Mouse (Mus musculus): ENCODE results near the gene Slc35b4. TPM values are rescaled to one million over a fixed set of nuclear protein-coding genes. Genes with fewer than 3 reads are reported as not detected.

Slc35b4 gene
- total RNA-seq, 2 experiments from 2014 or later: 26.9 to 35.9 TPM

DNA sequence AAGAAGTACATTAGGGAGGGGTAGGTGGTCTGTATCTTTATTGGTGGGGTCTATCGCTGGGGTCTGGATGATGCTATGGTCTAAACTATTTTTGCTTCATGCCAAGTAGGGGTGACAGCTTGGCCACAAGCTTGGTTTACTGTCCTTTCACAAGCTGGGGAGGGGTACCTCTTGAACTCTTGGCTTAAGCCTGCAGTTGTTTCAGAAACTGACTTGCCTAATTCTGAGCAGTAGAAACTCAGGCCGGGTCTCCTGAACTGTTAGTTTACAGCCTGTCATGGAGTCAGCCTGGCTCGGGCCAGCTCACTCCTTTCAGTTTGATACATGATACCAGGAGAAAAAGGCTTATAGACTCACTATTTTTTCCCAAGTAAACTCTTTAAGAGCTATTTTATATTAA lies 38.5 kb downstream of the Slc35b4 start:
- no peak for DNase-seq (ENCODE audit: low spot score in 2 of 2)

DNA sequence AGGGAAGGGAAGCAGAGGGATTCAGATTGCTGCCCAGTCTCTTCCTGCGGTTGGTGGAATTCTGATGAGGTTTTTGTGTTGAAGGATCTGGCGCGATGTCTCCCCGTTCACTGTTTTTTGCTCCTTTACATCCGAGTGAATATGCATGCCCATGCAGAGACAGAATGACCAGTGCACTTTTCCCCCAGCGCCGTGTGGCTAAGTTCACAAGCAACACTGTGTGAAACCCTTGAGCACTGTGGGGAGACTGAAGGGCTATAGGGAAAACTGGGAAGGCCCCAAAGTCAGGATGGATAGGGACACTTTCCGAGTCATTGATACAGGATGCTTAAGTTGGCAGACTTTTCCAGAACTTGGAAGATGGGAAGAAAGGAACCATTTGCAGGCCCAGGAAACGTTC lies 44.5 kb downstream of the Slc35b4 start:
- DNase-seq (ENCODE audit: low spot score in 2 of 2): no peak

DNA sequence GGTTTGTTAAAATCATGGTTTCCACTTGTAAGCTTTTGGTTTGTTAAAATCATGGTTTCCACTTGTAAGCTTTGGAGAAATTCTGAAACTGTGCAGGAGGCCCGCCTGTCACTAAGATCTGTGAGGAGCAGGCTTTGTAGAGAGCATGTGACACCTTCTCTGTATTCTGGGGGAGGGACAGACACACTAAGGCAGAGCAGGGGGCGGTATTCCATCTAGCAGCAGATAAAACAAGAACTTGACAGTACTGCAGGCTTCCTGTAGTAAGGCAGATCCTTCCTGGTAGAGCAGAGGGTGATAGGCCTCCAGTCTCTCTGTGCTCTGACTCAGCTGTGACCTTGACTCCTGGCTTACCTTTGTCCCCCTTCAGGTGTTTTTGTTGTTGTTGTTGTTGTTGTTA lies 47.6 kb downstream of the Slc35b4 start:
- no peak for DNase-seq (ENCODE audit: low spot score in 2 of 2)

DNA sequence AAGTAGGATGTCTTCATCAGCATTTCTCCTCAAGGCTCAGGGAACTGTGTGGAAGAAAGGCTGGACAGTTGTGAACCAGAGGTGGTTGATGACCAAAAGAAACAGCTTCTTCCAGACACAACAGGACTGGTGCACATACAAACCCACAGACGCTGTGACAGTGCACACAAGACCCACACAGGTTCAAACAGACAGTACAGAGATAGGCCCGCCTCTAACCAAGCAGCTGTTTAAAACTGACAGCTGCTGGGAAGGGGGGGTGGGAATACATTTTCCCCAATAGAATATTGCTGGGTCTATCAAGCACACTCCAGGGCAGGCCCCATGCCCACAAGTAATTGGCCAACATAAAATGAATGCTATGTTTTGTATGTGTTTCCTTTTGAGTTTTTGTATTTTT lies 52.5 kb downstream of the Slc35b4 start:
- DNase-seq (ENCODE audit: low spot score in 2 of 2): no peak

DNA sequence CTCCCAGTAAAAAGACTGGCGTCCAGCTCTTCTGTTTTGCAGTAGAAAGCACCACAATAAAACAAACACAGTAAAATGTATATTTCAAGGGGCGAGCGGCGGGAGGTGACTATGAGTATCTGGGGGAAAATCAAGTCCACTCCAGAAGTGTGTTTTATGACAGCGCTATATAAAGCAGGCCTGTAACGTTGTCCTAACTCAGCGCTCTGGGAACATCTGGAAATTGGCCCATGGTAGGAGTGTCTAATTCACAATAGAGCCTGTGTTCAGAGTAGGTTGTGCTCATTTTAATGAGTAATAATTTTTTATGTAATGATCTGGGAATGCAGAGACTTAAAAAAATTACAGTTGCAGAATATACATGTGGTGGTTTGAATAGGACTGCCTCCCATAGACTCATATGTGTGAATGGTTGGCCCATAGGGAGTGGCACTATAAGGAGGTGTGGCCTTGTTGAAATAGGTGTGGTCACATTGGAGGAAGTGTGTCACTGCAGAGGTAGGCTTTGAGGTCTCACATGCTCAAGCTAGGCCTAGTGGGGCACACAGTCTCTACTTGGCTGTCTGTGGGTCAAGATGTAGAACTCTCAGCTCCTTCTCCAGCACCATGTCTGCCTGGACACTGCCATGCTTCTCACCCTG lies 60.0 kb downstream of the Slc35b4 start:
- DNase-seq (ENCODE audit: low spot score in 2 of 2): no peak

DNA sequence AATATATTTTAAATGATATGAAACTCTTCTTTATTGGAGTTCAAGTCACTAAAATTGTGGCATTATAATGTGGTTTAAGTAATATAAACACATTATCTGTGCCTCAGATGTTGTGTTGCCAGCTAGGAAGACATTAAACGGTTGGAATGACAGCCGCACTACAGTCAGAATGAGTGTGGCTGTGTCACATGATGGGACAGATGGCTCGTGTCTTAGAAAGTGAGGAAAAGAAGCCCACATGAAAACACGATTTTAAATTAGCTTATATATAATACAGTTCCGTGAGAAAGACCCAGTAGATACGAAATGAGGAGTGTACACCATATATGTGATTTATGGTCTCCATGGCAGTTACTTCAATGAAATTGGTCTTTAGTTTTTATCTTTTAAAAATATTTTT lies 65.5 kb downstream of the Slc35b4 start:
- DNase-seq (ENCODE audit: low spot score in 2 of 2): no peak

DNA sequence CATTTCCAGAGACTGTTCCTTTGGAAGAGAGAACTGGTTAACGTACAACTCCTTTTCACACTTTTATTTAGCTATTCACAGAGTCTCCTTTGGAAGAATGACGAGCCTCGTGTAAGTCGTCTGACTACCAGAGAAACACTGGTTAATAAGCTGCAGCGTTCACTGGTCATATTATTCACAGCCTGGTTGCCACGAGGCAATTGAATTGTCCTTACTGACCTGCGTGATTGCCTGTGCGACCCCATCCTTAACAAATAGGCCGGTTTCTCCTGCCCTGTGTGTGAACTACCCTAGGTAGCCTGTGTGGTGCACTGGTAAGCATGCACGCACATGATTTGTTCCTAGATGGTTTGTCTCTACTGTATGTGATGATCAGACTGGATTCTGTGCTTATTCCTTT lies 66.3 kb downstream of the Slc35b4 start:
- no peak for DNase-seq (ENCODE audit: low spot score in 2 of 2)

Other genes with a start within 250 kb of the Slc35b4 start
- 1 to 10 TPM; 1.7 to 2.0 TPM for gene Lrguk, start 147.7 kb downstream of the Slc35b4 start, total RNA-seq (2021)
- 100 to 1,000 TPM; 123 to 124 TPM for gene Akr1b3, start 140.4 kb upstream of the Slc35b4 start, total RNA-seq (2021)
- 10 to 100 TPM; 73.3 to 75.5 TPM for gene Akr1b8, start 177.0 kb upstream of the Slc35b4 start, total RNA-seq (2021)
- 10 to 100 TPM; 80.9 to 92.1 TPM for gene Akr1b10, start 207.1 kb upstream of the Slc35b4 start, total RNA-seq (2021)
- gene Akr1b7, start 235.2 kb upstream of the Slc35b4 start, total RNA-seq (2021): 100 to 1,000 TPM; 195 to 242 TPM

All from adrenal gland, postnatal 4 days (tissue).